Mouse (Mus musculus) right cerebral cortex, postnatal 4 days (tissue): ENCODE measurements around the gene Gss.

ENCODE experiments used
- DNase-seq: peaks from one replicate; pipeline ENCODE4 v3.0.0-alpha.2; 2022

The Gss gene

GRCm38 (mm10) chr2:155592137-155592853, at the start of gene Gss:
Gene Gss (minus strand): TSS chr2:155592810.
- peak; percentile 100 for DNase-seq

- DNase-seq: no peak
These were observed 49.2 kb upstream of the Gss start for GRCm38 (mm10) chr2:155641540-155642472.

- DNase-seq: no peak
These were observed 48.0 kb upstream of the Gss start for GRCm38 (mm10) chr2:155640656-155641055.

GRCm38 (mm10) chr2:155637411-155637810, 44.8 kb upstream of the Gss start:
- DNase-seq: no peak

- no peak for DNase-seq
These were observed 44.3 kb upstream of the Gss start for GRCm38 (mm10) chr2:155636881-155637280.

GRCm38 (mm10) chr2:155635961-155636360, 43.4 kb upstream of the Gss start:
- no peak for DNase-seq

GRCm38 (mm10) chr2:155634562-155634961, 42.0 kb upstream of the Gss start:
- no peak for DNase-seq

GRCm38 (mm10) chr2:155633731-155634130, 41.1 kb upstream of the Gss start:
- no peak for DNase-seq

- DNase-seq: no peak
These were observed 40.5 kb upstream of the Gss start for GRCm38 (mm10) chr2:155633121-155633520.

GRCm38 (mm10) chr2:155632138-155632936, 39.7 kb upstream of the Gss start:
- DNase-seq: no peak

GRCm38 (mm10) chr2:155630590-155631416, 38.2 kb upstream of the Gss start:
- peak; percentile 38 for DNase-seq

GRCm38 (mm10) chr2:155630153-155630552, 37.5 kb upstream of the Gss start:
- no peak for DNase-seq

- DNase-seq: peak; percentile 66
These were observed 36.6 kb upstream of the Gss start for GRCm38 (mm10) chr2:155629231-155629661.

- DNase-seq: no peak
These were observed 35.9 kb upstream of the Gss start for GRCm38 (mm10) chr2:155628519-155628918.

- no peak for DNase-seq
These were observed 35.5 kb upstream of the Gss start for GRCm38 (mm10) chr2:155628112-155628511.

GRCm38 (mm10) chr2:155627030-155627738, 34.6 kb upstream of the Gss start:
- DNase-seq: peak; percentile 83

GRCm38 (mm10) chr2:155626277-155626676, 33.7 kb upstream of the Gss start:
- no peak for DNase-seq

- peak; percentile 53 for DNase-seq
These were observed 32.1 kb upstream of the Gss start for GRCm38 (mm10) chr2:155624730-155625129.

GRCm38 (mm10) chr2:155623996-155624395, 31.4 kb upstream of the Gss start:
- no peak for DNase-seq

- DNase-seq: no peak
These were observed 30.0 kb upstream of the Gss start for GRCm38 (mm10) chr2:155622606-155623005.

- peak; percentile 85 for DNase-seq
These were observed 27.2 kb upstream of the Gss start for GRCm38 (mm10) chr2:155619817-155620216.
